Mouse (Mus musculus) olfactory bulb, adult 2 months (tissue): Measurements from ENCODE around the gene Rtf2.

Experiments
- CTCF ChIP-seq: fragments of 200-500 bp; IDR thresholded peaks from 2 replicates; pipeline ENCODE4 v1.5.1; 2012; ENCODE audit warnings: low read depth, mild to moderate bottlenecking, low read length, moderate library complexity; ENCODE audit not compliant: insufficient read depth
- POLR2A ChIP-seq: fragments of 200-500 bp; IDR thresholded peaks from 2 replicates; pipeline ENCODE4 v1.6.1; 2012; ENCODE audit warnings: mild to moderate bottlenecking, low read depth, low read length, moderate library complexity; ENCODE audit not compliant: insufficient read depth

- TF ChIP-seq CTCF (no peak), POLR2A (no peak)
These were observed 33.2 kb downstream of the Rtf2 start for GRCm38 (mm10) chr2:172473591-172473990.
